Mouse (Mus musculus): ENCODE measurements around the gene Camkk2. TPM values are rescaled to one million over a fixed set of nuclear protein-coding genes. Genes with fewer than 3 reads are reported as not detected.

The Camkk2 gene
- total RNA-seq, 2 experiments from 2014 or later: 8.6 to 8.8 TPM

Small RNAs within 50 kb of the gene (microRNA-seq; reads per million reads assigned to microRNA genes)
- gene Mir8115: 0.50 to 1.3 reads per million in 2 experiments

Other genes with a start within 250 kb of the Camkk2 start
- 1 to 10 TPM; 3.7 to 6.2 TPM for gene Ift81, start 164.9 kb downstream of the Camkk2 start, total RNA-seq (2021)
- 1 to 10 TPM; 2.4 to 2.7 TPM for gene P2rx7, start 135.5 kb downstream of the Camkk2 start, total RNA-seq (2021)
- gene P2rx4, start 71.9 kb downstream of the Camkk2 start, total RNA-seq (2021): 1 to 10 TPM; 4.0 to 5.3 TPM
- gene Anapc5, start 41.9 kb upstream of the Camkk2 start, total RNA-seq (2021): 100 to 1,000 TPM; 140 to 150 TPM
- 10 to 100 TPM; 14.9 to 17.6 TPM for gene Rnf34, start 70.6 kb upstream of the Camkk2 start, total RNA-seq (2021)
- gene Kdm2b, start 210.4 kb upstream of the Camkk2 start, total RNA-seq (2021): 10 to 100 TPM; 13.4 to 14.4 TPM
- 10 to 100 TPM; 39.5 to 47.6 TPM for gene Orai1, start 235.7 kb upstream of the Camkk2 start, total RNA-seq (2021)

Measured in gastrocnemius, postnatal 14 days (tissue).